Mouse (Mus musculus) stomach, postnatal 0 days (tissue): ENCODE measurements around the gene Gabpb2.

Experiments used
- CTCF ChIP-seq: IDR thresholded peaks from 2 replicates; pipeline ENCODE4 v1.5.1; 2016; ENCODE audit warnings: antibody characterized with exemption, low read depth, mild to moderate bottlenecking, moderate library complexity
- EP300 ChIP-seq: optimal IDR thresholded peaks from 2 replicates; pipeline ENCODE3; 2016; ENCODE audit warnings: antibody characterized with exemption

GRCm38 (mm10) chr3:95227214-95227613 lies 9.5 kb upstream of the Gabpb2 start:
- TF ChIP-seq CTCF (no peak), EP300 (no peak)
